Mouse (Mus musculus): ENCODE measurements around the gene Als2.

Als2 gene

GRCm38 (mm10) chr1:59166232-59166905 lies 70.7 kb downstream of the Als2 start:
- DNase-seq (ENCODE audit: low spot score), result no peak

DNA sequence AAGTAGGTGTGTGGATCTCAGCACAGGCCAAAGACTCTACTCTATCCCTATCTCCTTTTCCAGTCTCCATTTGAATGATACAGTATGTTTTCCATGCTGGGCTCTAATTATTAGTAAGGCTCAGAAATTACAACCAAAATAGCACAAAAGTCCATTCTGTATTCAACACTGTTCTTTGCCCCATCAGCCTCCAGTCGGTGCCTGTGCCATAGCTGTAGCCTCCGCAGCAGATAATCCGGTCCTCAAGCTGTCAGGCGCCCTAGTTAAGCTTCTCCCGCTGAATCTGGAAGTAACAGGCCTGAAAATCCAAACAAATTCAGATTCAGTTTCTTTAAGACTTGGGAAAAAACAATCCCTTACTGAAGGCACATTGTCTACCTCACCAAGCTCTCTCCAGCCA lies 73.1 kb downstream of the Als2 start:
- DNase-seq (ENCODE audit: low spot score), result no peak

DNA sequence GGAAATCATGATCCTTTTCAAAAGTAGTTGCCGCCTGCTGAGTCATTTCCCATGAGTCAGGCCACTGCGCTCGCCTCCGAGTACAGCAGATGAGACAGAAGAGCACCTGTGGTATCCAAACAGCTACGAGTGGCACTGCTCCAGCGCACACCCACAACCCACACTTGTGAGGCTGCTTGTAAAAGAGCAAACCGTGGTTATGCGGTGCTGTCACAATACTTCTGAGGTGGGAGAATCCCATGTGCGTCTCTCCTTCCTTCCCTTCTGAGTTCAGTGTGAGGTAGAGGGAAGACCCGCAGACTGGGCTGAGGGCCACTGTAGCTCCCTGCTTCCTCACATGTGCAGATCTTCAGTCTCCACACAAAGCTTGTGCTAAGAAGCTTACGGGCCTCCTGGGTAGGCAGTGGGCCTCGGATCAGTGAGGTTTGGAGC lies 74.0 kb downstream of the Als2 start, which contains the start of gene Mpp4:
Gene Mpp4 (minus strand): TSS at position 360 of the 432 bp plus-strand sequence.
- DNase-seq (ENCODE audit: low spot score), result no peak

GRCm38 (mm10) chr1:59162309-59163024 lies 74.6 kb downstream of the Als2 start:
- DNase-seq (ENCODE audit: low spot score), result no peak

GRCm38 (mm10) chr1:59161396-59161795 lies 75.6 kb downstream of the Als2 start:
- no peak for DNase-seq (ENCODE audit: low spot score)

GRCm38 (mm10) chr1:59160871-59161270 lies 76.2 kb downstream of the Als2 start:
- DNase-seq (ENCODE audit: low spot score), result no peak

- DNase-seq (ENCODE audit: low spot score), result no peak
Observed at GRCm38 (mm10) chr1:59159136-59159535, 77.9 kb downstream of the Als2 start.

DNA sequence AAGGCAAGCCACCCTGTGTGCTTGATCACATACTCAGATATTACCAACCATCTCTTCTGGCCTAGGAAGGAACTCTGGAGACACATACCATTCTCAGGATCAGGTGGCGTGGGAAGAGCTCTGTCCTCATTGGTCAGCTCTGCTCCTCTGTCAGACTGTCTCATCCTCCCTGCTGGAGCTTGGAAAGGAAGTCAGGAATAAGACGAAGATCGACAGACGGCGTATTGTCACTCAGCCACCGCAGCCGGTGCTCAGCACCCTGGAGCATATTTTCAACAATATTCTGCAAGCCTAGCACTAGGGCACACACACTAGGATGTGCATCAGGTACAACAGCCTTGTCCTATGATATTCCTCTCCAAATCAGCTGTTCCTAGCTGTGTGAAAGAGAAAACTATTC lies 78.5 kb downstream of the Als2 start:
- DNase-seq (ENCODE audit: low spot score), result no peak

GRCm38 (mm10) chr1:59157846-59158245 lies 79.2 kb downstream of the Als2 start:
- no peak for DNase-seq (ENCODE audit: low spot score)

DNA sequence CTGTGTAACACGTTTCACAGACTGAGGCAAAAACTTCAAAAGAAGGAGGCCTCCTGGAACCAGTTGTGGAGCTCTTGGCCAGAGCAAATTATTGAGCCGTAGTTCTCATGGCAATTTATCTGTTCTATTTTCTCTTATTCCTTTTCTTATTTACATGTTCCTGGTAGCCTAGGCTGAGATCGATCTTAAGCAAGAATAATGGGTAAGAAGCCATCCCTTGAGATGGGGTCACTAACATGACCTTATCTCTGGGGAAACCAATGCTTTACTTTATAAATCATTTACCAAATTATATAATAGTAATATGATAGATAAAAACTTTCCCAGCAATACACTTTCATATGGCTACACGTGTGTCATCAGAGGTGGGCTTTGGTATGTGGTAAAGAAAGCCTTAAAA lies 84.7 kb downstream of the Als2 start:
- no peak for DNase-seq (ENCODE audit: low spot score)

DNA sequence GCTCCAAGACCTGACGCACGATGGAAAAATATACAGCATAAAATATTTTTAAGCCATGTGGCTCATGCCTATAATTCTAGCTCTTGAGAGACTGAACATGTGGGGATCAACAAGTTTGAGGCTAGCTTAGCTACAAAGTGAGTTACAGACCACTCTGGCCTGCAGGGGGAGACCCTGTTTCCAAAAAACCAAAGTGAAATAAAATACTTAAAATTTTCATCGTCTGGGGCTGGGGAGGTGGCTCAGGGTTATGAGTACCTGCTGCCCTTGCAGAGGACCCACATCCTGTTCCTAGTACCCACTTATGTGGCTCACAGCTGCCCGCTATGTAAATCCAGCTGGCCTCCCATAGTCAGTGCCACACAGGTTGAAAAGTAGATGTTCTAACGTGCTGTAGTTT lies 86.5 kb downstream of the Als2 start:
- DNase-seq (ENCODE audit: low spot score), result no peak

- no peak for DNase-seq (ENCODE audit: low spot score)
Observed at GRCm38 (mm10) chr1:59144543-59144942, 92.5 kb downstream of the Als2 start.

DNA sequence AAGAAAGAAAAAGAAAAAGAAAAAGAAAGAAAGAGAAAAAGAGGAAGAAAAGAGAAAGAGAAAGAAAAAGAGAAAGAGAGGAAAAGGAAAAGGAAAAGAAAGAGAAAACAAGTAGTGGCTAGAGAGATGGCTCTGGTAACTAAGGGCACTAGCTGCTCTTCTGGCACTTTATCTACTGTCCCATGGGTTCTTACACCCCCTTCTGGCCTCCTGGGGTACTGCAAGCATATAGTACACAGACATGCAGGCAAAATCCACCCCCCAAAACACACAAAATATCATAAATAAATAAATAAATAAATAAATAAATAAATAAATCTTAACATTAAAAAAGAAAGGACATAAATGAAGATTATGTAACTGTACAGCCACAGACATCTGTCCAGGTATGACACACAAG lies 94.2 kb downstream of the Als2 start:
- DNase-seq (ENCODE audit: low spot score), result no peak

DNA sequence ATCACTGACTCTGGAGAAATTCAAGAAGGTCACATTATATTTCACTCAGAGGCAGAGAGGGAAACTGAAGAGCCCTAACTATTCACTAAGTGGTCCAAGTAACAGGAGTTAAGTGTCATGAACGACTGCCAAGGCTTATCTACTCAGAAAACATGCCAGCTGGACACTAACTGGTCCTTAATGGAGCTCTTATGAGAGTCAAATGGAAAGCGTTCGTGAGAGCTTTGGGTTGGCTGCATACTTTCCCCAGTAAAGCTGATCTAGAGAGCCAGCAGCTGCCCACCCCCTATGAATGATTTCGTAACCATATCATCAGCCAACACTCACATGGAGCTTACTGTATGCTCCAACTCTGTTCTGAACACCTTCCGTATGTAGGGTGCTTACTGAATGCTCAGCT lies 102.6 kb downstream of the Als2 start:
- DNase-seq (ENCODE audit: low spot score), result no peak

DNA sequence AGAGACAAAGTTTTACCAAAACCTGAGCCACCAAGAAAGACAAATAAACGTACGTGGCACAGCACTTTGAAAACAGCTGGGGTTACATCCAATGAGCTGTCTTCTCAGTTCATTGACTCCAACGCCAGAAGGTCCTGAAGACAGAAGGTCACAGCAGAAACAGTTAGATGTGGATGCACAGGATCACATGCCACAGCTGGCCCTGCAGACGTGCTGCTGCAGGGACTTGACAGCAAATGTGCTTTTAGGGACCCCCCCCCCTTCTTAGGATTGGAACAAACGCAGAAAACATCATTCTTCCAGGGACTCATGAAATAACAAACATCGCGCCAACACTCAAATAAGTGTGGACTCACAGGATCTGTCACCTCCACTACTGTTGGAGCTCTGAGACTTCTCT lies 108.2 kb downstream of the Als2 start:
- DNase-seq (ENCODE audit: low spot score), result no peak

- no peak for DNase-seq (ENCODE audit: low spot score)
Observed at GRCm38 (mm10) chr1:59125558-59125957, 111.5 kb downstream of the Als2 start.

- DNase-seq (ENCODE audit: low spot score), result peak; percentile 95
Observed at GRCm38 (mm10) chr1:59119720-59120457, 117.1 kb downstream of the Als2 start, which contains the start of gene Tmem237. Gene Tmem237 (minus strand): TSS chr1:59120408.
